Mouse (Mus musculus) liver, embryonic 14.5 days (tissue): ENCODE results near the gene Cacna1s. TPM values are rescaled to one million over a fixed set of nuclear protein-coding genes. Genes with fewer than 3 reads are reported as not detected.
A peak's percentile ranks its signal among the peaks of the same experiment; 100 is the strongest.

ENCODE experiments used
- ATAC-seq: fragments of 200-750 bp; cut with Nextera tagmentation; 2 replicates; pipeline ENCODE4 v1.8.0; 2017; ENCODE audit warnings: moderate number of reproducible peaks, mild to moderate bottlenecking, moderate library complexity; ENCODE audit not compliant: insufficient read depth
- DNase-seq, 3 experiments: peaks; one replicate each; pipeline ENCODE4 v3.0.0-alpha.2; 2012 to 2013; ENCODE audit warnings: low read depth in 3 of 3, low spot score in 3 of 3
- H3K27ac ChIP-seq: fragments of 300-500 bp; sonication (generic); 2 replicates; pipeline ENCODE4 v1.5.1; 2014; ENCODE audit warnings: moderate library complexity, mild to moderate bottlenecking, control low read depth, inconsistent platforms
- H3K27me3 ChIP-seq: fragments of 300-500 bp; sonication (generic); 2 replicates; pipeline ENCODE4 v1.6.1; 2014; ENCODE audit warnings: mild to moderate bottlenecking, low read length, moderate library complexity; ENCODE audit not compliant: control insufficient read depth, insufficient read depth
- H3K36me3 ChIP-seq: fragments of 300-500 bp; sonication (generic); replicated peaks from 2 replicates; pipeline ENCODE4 v1.6.1; 2014; ENCODE audit warnings: low read depth; ENCODE audit not compliant: control insufficient read depth, insufficient read depth
- H3K4me1 ChIP-seq, 2 experiments: fragments of 200-500 bp in 1 of 2; fragments of 300-500 bp in 1 of 2; sonication (generic) in 1 of 2; replicated peaks; 2 replicates each; pipeline ENCODE4 v1.6.1; 2012 to 2014; ENCODE audit warnings: antibody characterized with exemption in 1 of 2, inconsistent platforms in 1 of 2, low read length in 1 of 2; ENCODE audit not compliant: control insufficient read depth in 2 of 2, insufficient read depth in 2 of 2
- H3K4me2 ChIP-seq: fragments of 300-500 bp; sonication (generic); 2 replicates; pipeline ENCODE4 v1.6.1; 2014; ENCODE audit warnings: low read depth, mild to moderate bottlenecking, control low read depth, moderate library complexity
- H3K4me3 ChIP-seq, 2 experiments: fragments of 200-500 bp in 1 of 2; fragments of 300-500 bp in 1 of 2; sonication (generic) in 1 of 2; 2 replicates each; pipeline ENCODE4 v1.5.1; 2012 to 2014; ENCODE audit warnings: low read depth in 2 of 2, low read length in 2 of 2, mild to moderate bottlenecking in 2 of 2, control low read depth in 1 of 2, inconsistent platforms in 1 of 2, moderate library complexity in 1 of 2; ENCODE audit not compliant: insufficient read depth in 1 of 2
- H3K9ac ChIP-seq: fragments of 300-500 bp; sonication (generic); replicated peaks from 2 replicates; pipeline ENCODE4 v1.6.1; 2014; ENCODE audit warnings: mild to moderate bottlenecking, control low read depth, moderate library complexity
- H3K9me3 ChIP-seq: fragments of 300-500 bp; sonication (generic); 2 replicates; pipeline ENCODE4 v1.6.1; 2016; ENCODE audit warnings: low read length, mixed read lengths; ENCODE audit not compliant: control insufficient read depth
- CTCF ChIP-seq: IDR thresholded peaks from 2 replicates; pipeline ENCODE4 v1.5.1; 2016; ENCODE audit warnings: antibody characterized with exemption, low read depth, control low read depth
- EP300 ChIP-seq: IDR thresholded peaks from 2 replicates; pipeline ENCODE4 v1.6.1; 2016; ENCODE audit warnings: antibody characterized with exemption, low read depth
- WGBS: fragments of 180-500 bp; shearing (Covaris S2); extraction: QIAGEN DNeasy Blood & Tissue Kit; methylation state at CpG from one replicate; pipeline ENCODE4 v1.1.7; 2014; ENCODE audit not compliant: insufficient replicate concordance; 5-methylcytosine and 5-hydroxymethylcytosine counted together
- polyA plus RNA-seq, 2 experiments: library from polyadenylated mRNA; depleted of rRNA in 1 of 2; stranded (reverse) in 1 of 2; unstranded in 1 of 2; fragments of >200 nt; fragmentation: Nextera tagmentation in 1 of 2; extraction: Ambion mirVana in 1 of 2; gene quantifications; 2 replicates each; pipeline versions ENCODE4 v1.2.1 to v1.2.3; 2012 to 2014

The Cacna1s gene
- polyA plus RNA-seq, 2 experiments: not detected

GRCm38 (mm10) chr1:136167657-136168056 lies 115.1 kb downstream of the Cacna1s start:
- Histone ChIP-seq H3K9ac (no peak overlapping the region), H3K4me3 (no peak overlapping the region), H3K27me3 (no peaks in the 10 kb centered on the region), H3K27ac (no peak overlapping the region), H3K4me1 (no peaks in the 10 kb centered on the region), H3K4me2 (no peak overlapping the region), H3K9me3 (no peaks in the 10 kb centered on the region), H3K36me3 (no peaks in the 10 kb centered on the region)
- TF ChIP-seq EP300 (no peak), CTCF (peak; percentile 51)
- WGBS: 57% methylated on average over 8 of the region's 8 CpGs
- no peak for ATAC-seq
- DNase-seq: no peak

Other genes with a start within 250 kb of the Cacna1s start
- 0.12 and 0.30 TPM in 2 replicates for gene Lad1, start 234.2 kb upstream of the Cacna1s start, polyA plus RNA-seq (2012; rRNA removed)
- gene Lad1, start 234.2 kb upstream of the Cacna1s start, polyA plus RNA-seq (2014; fragmentation: Nextera tagmentation; extraction: Ambion mirVana): 0.13 and 0.14 TPM in 2 replicates
- gene Tnnt2, start 216.4 kb upstream of the Cacna1s start, polyA plus RNA-seq (2012; rRNA removed): 0.16 and 0.68 TPM in 2 replicates
- gene Tnnt2, start 216.4 kb upstream of the Cacna1s start, polyA plus RNA-seq (2014; fragmentation: Nextera tagmentation; extraction: Ambion mirVana): 0.19 and 0.39 TPM in 2 replicates
- gene Pkp1, start 133.5 kb upstream of the Cacna1s start, polyA plus RNA-seq (2012; rRNA removed): 0.01 and 0.02 TPM in 2 replicates
- gene Pkp1, start 133.5 kb upstream of the Cacna1s start, polyA plus RNA-seq (2014; fragmentation: Nextera tagmentation; extraction: Ambion mirVana): not detected in 2 replicates
- gene Igfn1, start 46.4 kb upstream of the Cacna1s start, polyA plus RNA-seq (2012; rRNA removed): not detected in 2 replicates
- gene Igfn1, start 46.4 kb upstream of the Cacna1s start, polyA plus RNA-seq (2014; fragmentation: Nextera tagmentation; extraction: Ambion mirVana): not detected in 2 replicates
- gene Tmem9, start 44.6 kb upstream of the Cacna1s start, polyA plus RNA-seq (2012; rRNA removed): 43.9 and 44.4 TPM in 2 replicates
- 42.4 and 44.2 TPM in 2 replicates for gene Tmem9, start 44.6 kb upstream of the Cacna1s start, polyA plus RNA-seq (2014; fragmentation: Nextera tagmentation; extraction: Ambion mirVana)
- not detected in 2 replicates for gene Ascl5, start 1.9 kb upstream of the Cacna1s start, polyA plus RNA-seq (2012; rRNA removed)
- not detected in 2 replicates for gene Ascl5, start 1.9 kb upstream of the Cacna1s start, polyA plus RNA-seq (2014; fragmentation: Nextera tagmentation; extraction: Ambion mirVana)
- gene Kif21b, start 78.6 kb downstream of the Cacna1s start, polyA plus RNA-seq (2012; rRNA removed): 1.8 and 2.2 TPM in 2 replicates
- 1.0 and 1.2 TPM in 2 replicates for gene Kif21b, start 78.6 kb downstream of the Cacna1s start, polyA plus RNA-seq (2014; fragmentation: Nextera tagmentation; extraction: Ambion mirVana)
- gene Mroh3, start 160.1 kb downstream of the Cacna1s start, polyA plus RNA-seq (2012; rRNA removed): 0.05 TPM in 1 of 2 replicates, not detected in the other
- 0.15 and 0.23 TPM in 2 replicates for gene Mroh3, start 160.1 kb downstream of the Cacna1s start, polyA plus RNA-seq (2014; fragmentation: Nextera tagmentation; extraction: Ambion mirVana)
- gene Inava, start 181.5 kb downstream of the Cacna1s start, polyA plus RNA-seq (2012; rRNA removed): 0.16 and 0.28 TPM in 2 replicates
- gene Inava, start 181.5 kb downstream of the Cacna1s start, polyA plus RNA-seq (2014; fragmentation: Nextera tagmentation; extraction: Ambion mirVana): 0.13 and 0.36 TPM in 2 replicates
- gene Gpr25, start 208.1 kb downstream of the Cacna1s start, polyA plus RNA-seq (2012; rRNA removed): 0.06 TPM in 1 of 2 replicates, not detected in the other
- gene Gpr25, start 208.1 kb downstream of the Cacna1s start, polyA plus RNA-seq (2014; fragmentation: Nextera tagmentation; extraction: Ambion mirVana): not detected in 2 replicates